Mouse (Mus musculus) limb, embryonic 12.5 days (tissue): ENCODE results near the gene Esp6. TPM values are rescaled to one million over a fixed set of nuclear protein-coding genes. Genes with fewer than 3 reads are reported as not detected.
"Not testable (repeated sequence)": the region's sequence is repeated elsewhere in the genome, so short reads cannot be mapped to it uniquely, and the experiment has no call there.

ENCODE experiments used
- ATAC-seq: fragments of 200-750 bp; cut with Nextera tagmentation; 2 replicates; pipeline ENCODE4 v1.8.0; 2017; ENCODE audit warnings: low read depth, moderate TSS enrichment; ENCODE audit not compliant: insufficient number of reproducible peaks, insufficient read depth, low FRiP score, low TSS enrichment
- H3K27ac ChIP-seq: fragments of 300-500 bp; sonication (generic); 2 replicates; pipeline ENCODE4 v1.5.1; 2016; ENCODE audit warnings: mild to moderate bottlenecking, moderate library complexity
- H3K27me3 ChIP-seq: fragments of 300-500 bp; sonication (generic); 2 replicates; pipeline ENCODE4 v1.6.1; 2016; ENCODE audit warnings: mild to moderate bottlenecking, moderate library complexity
- H3K36me3 ChIP-seq: fragments of 300-500 bp; sonication (generic); 2 replicates; pipeline ENCODE4 v1.6.1; 2016; ENCODE audit warnings: mild to moderate bottlenecking, moderate library complexity
- H3K4me1 ChIP-seq: fragments of 300-500 bp; sonication (generic); replicated peaks from 2 replicates; pipeline ENCODE4 v1.6.1; 2016
- H3K4me2 ChIP-seq: fragments of 300-500 bp; sonication (generic); 2 replicates; pipeline ENCODE4 v1.6.1; 2016; ENCODE audit warnings: mild to moderate bottlenecking, moderate library complexity
- H3K4me3 ChIP-seq: fragments of 300-500 bp; sonication (generic); replicated peaks from 2 replicates; pipeline ENCODE4 v1.5.1; 2016; ENCODE audit warnings: mild to moderate bottlenecking
- H3K9ac ChIP-seq: fragments of 300-500 bp; sonication (generic); replicated peaks from 2 replicates; pipeline ENCODE4 v1.6.1; 2016; ENCODE audit warnings: mild to moderate bottlenecking, moderate library complexity
- H3K9me3 ChIP-seq: fragments of 300-500 bp; sonication (generic); 2 replicates; pipeline ENCODE4 v1.6.1; 2016; ENCODE audit warnings: mild to moderate bottlenecking, moderate library complexity
- WGBS: fragments of 180-500 bp; shearing (Covaris S2); methylation state at CpG from one replicate; pipeline ENCODE4 v1.1.7; 2016; 5-methylcytosine and 5-hydroxymethylcytosine counted together
- polyA plus RNA-seq: library from polyadenylated mRNA; unstranded; fragments of >200 nt; fragmentation: Nextera tagmentation; extraction: Ambion mirVana; gene quantifications from 2 replicates; pipeline ENCODE4 v1.2.1, GENCODE M21; 2016

Gene Esp6
- polyA plus RNA-seq: not detected in 2 replicates

DNA sequence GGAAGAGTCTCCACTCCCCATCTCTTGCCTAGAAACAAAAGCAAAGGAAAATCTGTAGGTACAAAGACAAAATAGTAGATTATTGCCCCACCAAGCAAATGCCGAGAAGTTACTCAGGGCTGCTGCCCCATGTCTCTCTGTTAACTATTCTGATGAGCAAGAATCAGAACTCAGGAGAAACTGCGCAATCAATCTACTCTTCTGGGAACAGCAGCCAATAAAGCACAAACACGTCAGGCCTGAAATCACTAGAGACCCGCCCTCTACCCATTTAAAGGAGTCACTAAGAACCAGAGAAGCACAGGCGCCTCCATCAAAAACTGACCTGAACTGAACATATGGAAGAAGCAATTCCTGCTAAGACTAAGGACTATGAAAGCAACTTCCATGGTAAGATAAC, at the start of gene Esp6:
Esp6 (plus strand) TSS at position 301 of the 400 bp plus-strand sequence.
- no peak within 1 kb of the TSS for H3K4me3 ChIP-seq
- H3K36me3 ChIP-seq: no peaks in the 10 kb centered on the region
- no peak within 1 kb of the TSS for H3K27ac ChIP-seq
- H3K4me2 ChIP-seq: no peak within 1 kb of the TSS
- no peaks in the 10 kb centered on the region for H3K27me3 ChIP-seq
- no peaks in the 10 kb centered on the region for H3K9me3 ChIP-seq
- no peak for ATAC-seq
- no peaks in the 10 kb centered on the region for H3K4me1 ChIP-seq
- WGBS: 84% methylated on average over 5 of the region's 5 CpGs
- no peak within 1 kb of the TSS for H3K9ac ChIP-seq

DNA sequence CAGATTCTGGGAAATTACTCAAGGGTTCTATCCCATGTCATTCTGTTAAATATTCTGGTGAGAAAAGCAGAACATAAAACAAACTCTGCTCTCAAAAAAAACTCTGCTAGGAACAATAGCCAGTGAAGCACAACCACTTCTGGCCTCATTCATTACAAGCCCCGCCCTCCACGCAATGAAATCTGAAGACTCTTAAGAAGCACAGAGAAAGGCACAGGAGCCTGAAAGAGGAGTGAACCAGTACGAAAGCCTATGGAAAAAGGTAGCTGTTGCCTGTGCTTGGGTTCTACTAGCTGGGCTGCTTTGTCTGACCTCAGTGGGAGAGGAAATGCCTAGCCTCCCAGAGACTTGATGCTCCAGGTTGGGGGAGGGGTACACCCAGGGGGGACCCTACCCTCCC, 41.5 kb upstream of the Esp6 start, which contains the start of gene Esp8:
Esp8 (plus strand) TSS at position 205 of the 400 bp plus-strand sequence.
- H3K27ac ChIP-seq: no peak within 1 kb of the TSS
- no peaks in the 10 kb centered on the region for H3K36me3 ChIP-seq
- no peaks in the 10 kb centered on the region for H3K9me3 ChIP-seq
- no peak within 1 kb of the TSS for H3K4me3 ChIP-seq
- H3K9ac ChIP-seq: no peak within 1 kb of the TSS
- H3K4me1 ChIP-seq: no peaks in the 10 kb centered on the region
- 64% methylated on average over 3 of the region's 3 CpGs for WGBS
- H3K4me2 ChIP-seq: no peak within 1 kb of the TSS
- no peaks in the 10 kb centered on the region for H3K27me3 ChIP-seq
- no peak for ATAC-seq

DNA sequence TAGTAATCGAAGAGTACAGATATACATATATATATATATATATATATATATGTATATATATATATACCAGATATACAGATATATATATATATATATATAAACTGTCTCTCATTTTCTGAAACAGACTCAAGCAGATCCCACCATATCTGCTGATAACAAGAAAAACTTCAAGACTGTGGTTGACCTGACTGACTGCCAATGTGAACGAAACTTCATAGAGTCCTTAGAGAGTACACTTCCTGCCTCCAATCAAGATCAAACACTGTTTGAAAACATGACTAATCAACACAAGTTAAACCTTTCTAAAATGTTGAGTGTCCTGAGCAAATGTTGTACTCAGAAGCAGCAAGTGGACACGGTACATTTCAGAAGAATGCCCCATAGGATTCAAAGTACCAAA, 31.5 kb upstream of the Esp6 start:
- H3K9me3 ChIP-seq: no peaks in the 10 kb centered on the region
- ATAC-seq: no peak
- 76% methylated on average over 3 of the region's 3 CpGs for WGBS
- no peaks in the 10 kb centered on the region for H3K27me3 ChIP-seq
- no peak overlapping the region for H3K9ac ChIP-seq
- no peak overlapping the region for H3K4me3 ChIP-seq
- no peaks in the 10 kb centered on the region for H3K36me3 ChIP-seq
- H3K4me1 ChIP-seq: no peaks in the 10 kb centered on the region
- no peak overlapping the region for H3K4me2 ChIP-seq
- H3K27ac ChIP-seq: no peak overlapping the region

DNA sequence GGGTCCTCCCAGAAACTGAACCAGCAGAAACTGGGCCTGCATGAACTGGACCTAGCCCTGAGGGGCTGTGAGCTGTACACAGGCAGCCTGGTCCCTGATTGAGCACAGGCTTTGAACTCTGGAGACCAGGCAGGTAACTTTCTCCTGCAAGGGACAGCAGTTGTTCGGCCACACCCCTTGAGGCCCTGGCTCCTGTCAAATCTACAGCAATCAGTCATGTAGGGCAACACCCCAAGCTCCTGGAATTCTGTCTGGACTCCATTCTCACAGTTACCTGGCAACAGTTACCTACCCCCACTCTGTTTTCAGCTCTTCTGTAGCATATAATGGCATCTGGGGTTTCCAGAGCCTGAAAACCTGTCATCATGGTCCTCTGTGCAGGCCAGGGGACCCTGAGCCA, 30.2 kb upstream of the Esp6 start:
- Histone ChIP-seq H3K4me2 (no peak overlapping the region), H3K27me3 (no peaks in the 10 kb centered on the region), H3K36me3 (no peaks in the 10 kb centered on the region), H3K9me3 (no peaks in the 10 kb centered on the region), H3K4me3 (no peak overlapping the region), H3K9ac (no peak overlapping the region), H3K4me1 (no peaks in the 10 kb centered on the region), H3K27ac (no peak overlapping the region)
- ATAC-seq: no peak
- 80% methylated on average over 1 of the region's 1 CpGs for WGBS

DNA sequence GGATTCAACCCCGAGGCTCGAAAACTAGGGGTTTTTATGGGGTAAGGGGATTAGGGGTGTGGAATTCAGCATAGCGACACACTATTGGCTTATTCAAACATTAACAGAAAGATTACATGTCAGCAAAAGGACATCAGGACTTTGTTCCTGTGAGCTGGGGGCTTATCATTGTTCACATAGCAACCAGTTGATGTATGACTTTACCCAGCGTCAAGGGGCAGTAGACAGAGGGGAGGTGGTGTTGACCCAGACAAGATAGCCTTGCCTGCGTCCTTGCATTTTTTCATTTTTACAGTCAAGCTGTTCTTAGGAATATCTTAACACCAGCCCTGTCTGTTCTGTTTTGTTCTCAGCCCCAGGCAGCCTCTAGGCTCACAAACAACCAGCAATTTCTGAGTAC, 14.3 kb upstream of the Esp6 start:
- not testable (repeated sequence) for H3K9me3 ChIP-seq, H3K27ac ChIP-seq, H3K27me3 ChIP-seq, H3K36me3 ChIP-seq, ATAC-seq, H3K4me3 ChIP-seq, H3K9ac ChIP-seq, H3K4me1 ChIP-seq, H3K4me2 ChIP-seq
- WGBS: 69% methylated on average over 5 of the region's 5 CpGs

DNA sequence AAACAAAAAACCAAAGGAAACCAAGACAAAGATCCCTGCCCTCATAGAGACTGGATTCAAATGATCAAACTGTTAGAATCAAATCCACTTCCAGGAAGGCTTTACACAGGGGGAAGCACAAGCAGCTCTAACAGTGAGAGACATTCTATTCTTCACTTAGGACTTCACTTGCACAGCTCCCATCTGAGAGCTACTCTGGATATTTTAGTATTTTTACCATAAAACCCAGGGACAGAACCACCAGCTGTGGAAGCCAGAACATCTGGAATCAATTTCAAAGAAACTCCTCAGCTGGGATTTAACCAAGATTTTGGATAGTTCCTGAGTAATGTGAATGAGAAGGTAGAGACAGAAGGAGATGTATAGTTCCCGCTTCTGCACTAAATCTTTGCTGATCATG, 7.8 kb upstream of the Esp6 start:
- 35% methylated on average over 1 of the region's 1 CpGs for WGBS
- peak; percentile 68; the same call in 1 of the 2 replicates for ATAC-seq

DNA sequence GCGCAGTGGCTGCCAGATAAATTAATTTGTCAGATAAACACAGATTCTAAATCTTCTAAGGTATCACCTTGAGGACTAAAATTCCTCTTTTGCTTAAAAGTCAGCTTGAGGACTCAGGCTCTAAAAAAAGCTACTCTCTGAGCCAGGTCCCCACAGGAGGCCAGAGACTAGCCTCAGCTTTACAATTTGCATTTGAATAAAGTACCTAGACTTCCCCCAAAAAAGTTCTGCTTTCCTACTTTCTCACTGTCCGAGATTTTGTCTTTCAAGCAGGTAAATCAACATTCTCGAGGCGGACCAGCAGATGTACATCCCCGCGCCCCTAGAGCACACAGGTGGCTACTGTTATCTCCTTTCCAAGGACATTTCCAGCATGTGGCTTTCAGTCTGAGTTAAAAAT, 22.6 kb downstream of the Esp6 start:
- not testable (repeated sequence) for H3K4me1 ChIP-seq, H3K36me3 ChIP-seq, H3K4me2 ChIP-seq, H3K9ac ChIP-seq, ATAC-seq, H3K27ac ChIP-seq, H3K27me3 ChIP-seq, H3K4me3 ChIP-seq, H3K9me3 ChIP-seq
- WGBS: 49% methylated on average over 6 of the region's 6 CpGs

More for the DNA sequence above, 7.8 kb upstream of the Esp6 start:
- Histone ChIP-seq H3K27ac (no peak overlapping the region), H3K4me1 (no peaks in the 10 kb centered on the region; the same call in 1 of the 2 replicates), H3K9ac (no peak overlapping the region), H3K36me3 (no peaks in the 10 kb centered on the region), H3K4me3 (no peak overlapping the region), H3K4me2 (no peak overlapping the region), H3K9me3 (no peaks in the 10 kb centered on the region), H3K27me3 (no peaks in the 10 kb centered on the region)

DNA sequence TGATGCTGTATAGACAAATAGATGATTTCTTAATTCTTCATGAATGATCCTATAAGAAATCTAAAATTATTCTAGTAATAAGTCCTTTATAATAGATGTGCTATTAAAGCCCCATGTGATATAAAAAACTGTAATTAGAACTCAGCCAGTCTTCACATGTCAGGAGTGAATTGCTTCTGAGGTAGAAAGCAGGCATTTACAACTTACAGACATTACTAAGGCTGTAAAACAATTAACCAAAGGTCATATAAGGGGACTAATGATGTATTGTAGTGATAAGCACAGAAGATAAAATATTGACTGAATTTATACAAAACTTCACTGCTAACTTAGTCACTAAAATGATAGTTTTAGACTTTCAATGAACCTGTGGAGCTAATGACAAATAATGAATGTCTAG, 30.0 kb downstream of the Esp6 start:
- Histone ChIP-seq H3K36me3 (no peaks in the 10 kb centered on the region), H3K9me3 (no peaks in the 10 kb centered on the region), H3K4me2 (no peak overlapping the region), H3K27ac (no peak overlapping the region), H3K4me1 (no peaks in the 10 kb centered on the region), H3K4me3 (no peak overlapping the region), H3K27me3 (no peaks in the 10 kb centered on the region), H3K9ac (no peak overlapping the region)
- ATAC-seq: no peak

DNA sequence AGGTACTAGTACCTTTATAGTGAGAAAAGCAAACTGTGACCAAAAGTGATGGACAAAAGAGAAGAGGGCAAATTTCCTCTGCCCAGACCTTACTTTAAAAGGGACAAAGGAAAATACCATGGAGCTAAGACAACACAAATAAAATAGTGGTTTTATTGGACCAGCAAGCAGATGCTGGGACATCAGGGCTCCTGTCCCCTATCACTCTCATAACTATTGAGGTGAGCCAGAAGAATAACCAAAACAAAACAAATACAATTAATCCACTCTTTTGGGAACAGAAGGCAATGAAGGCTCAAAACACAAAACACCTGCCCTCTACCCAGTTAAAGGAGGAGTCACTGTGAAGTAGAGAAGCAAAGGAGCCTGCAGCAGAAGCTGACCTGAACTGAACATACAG, 37.0 kb downstream of the Esp6 start, which contains the start of gene Esp4:
Esp4 (plus strand) TSS at position 301 of the 400 bp plus-strand sequence.
- H3K27me3 ChIP-seq: no peaks in the 10 kb centered on the region
- H3K4me2 ChIP-seq: no peak within 1 kb of the TSS
- H3K9ac ChIP-seq: no peak within 1 kb of the TSS
- H3K27ac ChIP-seq: no peak within 1 kb of the TSS
- H3K4me1 ChIP-seq: no peaks in the 10 kb centered on the region
- H3K4me3 ChIP-seq: no peak within 1 kb of the TSS
- no peaks in the 10 kb centered on the region for H3K36me3 ChIP-seq
- no peak for ATAC-seq
- H3K9me3 ChIP-seq: no peaks in the 10 kb centered on the region

Other genes with a start within 250 kb of the Esp6 start
- gene Crisp1, start 242.3 kb upstream of the Esp6 start, polyA plus RNA-seq: not detected in 2 replicates
- gene Esp8, start 41.5 kb upstream of the Esp6 start, polyA plus RNA-seq: not detected in 2 replicates
- gene Esp4, start 37.1 kb downstream of the Esp6 start, polyA plus RNA-seq: not detected in 2 replicates
- gene Esp3, start 70.6 kb downstream of the Esp6 start, polyA plus RNA-seq: not detected in 2 replicates
- not detected in 2 replicates for gene Esp1, start 165.6 kb downstream of the Esp6 start, polyA plus RNA-seq
- gene Crisp2, start 245.5 kb downstream of the Esp6 start, polyA plus RNA-seq: not detected in 2 replicates
- gene Rhag, start 249.6 kb downstream of the Esp6 start, polyA plus RNA-seq: 2.5 and 2.9 TPM in 2 replicates